Mouse (Mus musculus) heart, postnatal 4 days (tissue): ENCODE measurements around the gene Coasy. TPM values are rescaled to one million over a fixed set of nuclear protein-coding genes. Genes with fewer than 3 reads are reported as not detected.
A peak's percentile ranks its signal among the peaks of the same experiment; 100 is the strongest.

Experiments used
- DNase-seq: peaks from one replicate; pipeline ENCODE4 v3.0.0; 2021
- total RNA-seq, 2 experiments: library from RNA; stranded (reverse); gene quantifications; 2 replicates each; pipeline ENCODE4 v1.2.3; 2021

Coasy gene
- total RNA-seq, 2 experiments from 2014 or later, result 15.4 to 16.2 TPM

DNA sequence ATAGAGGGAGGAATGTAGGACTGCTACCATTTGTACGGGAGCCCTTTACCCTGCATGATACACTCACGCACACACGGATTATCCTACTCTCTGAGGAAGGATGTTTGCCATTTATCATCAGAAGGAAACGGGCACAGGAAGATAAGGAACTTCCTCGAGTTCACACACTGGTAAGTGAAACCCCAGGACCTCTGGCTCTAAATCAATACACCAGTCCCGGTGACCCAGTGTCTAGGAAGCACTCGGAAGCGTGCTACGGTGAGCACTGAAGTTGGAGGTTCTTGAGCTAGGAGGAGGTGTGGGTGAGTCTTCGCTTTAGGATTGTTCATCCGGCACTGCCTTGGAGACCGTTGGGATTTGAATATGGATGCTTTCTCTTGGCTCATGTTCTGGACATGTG lies 50.7 kb downstream of the Coasy start:
- DNase-seq, result no peak

DNA sequence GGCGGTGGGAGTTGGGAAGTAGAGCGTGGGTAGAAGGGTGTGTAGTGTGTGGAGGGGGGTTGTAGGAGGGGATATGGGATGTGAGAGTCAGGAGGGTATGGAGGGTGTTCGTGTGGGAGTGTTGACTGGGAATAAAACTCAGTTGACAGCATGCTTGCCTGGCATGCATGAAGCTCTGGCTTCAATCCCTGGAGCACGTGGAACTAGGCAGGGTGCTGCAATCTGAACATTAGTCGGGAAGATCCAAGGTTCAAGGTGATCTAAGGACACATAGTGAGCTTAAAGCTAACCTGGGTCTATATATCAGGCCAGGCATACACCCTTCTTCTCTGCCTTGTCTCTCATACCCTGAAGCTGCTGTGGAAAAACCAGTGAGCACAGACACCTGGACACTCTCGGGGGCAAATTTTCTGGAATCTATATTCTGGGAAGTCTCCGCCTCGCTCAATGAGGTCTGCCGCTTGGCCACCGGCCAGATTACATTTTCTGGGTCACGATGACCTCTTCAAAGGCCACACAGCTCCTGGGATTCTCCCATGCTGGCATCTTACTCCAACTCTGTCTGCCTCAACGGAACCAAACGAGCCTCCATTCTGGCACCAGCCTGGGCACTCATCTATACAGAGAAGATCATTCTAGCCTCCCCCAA lies 52.0 kb downstream of the Coasy start:
- DNase-seq, result peak; percentile 49

Other genes with a start within 250 kb of the Coasy start
- 10 to 100 TPM; 45.4 to 52.4 TPM for gene Stat5b, start 231.8 kb upstream of the Coasy start, total RNA-seq
- gene Stat5a, start 223.2 kb upstream of the Coasy start, total RNA-seq, result 10 to 100 TPM; 15.7 to 17.4 TPM
- gene Stat3, start 143.0 kb upstream of the Coasy start, total RNA-seq, result 100 to 1,000 TPM; 111 to 115 TPM
- 100 to 1,000 TPM; 479 to 498 TPM for gene Cavin1, start 111.7 kb upstream of the Coasy start, total RNA-seq
- gene Atp6v0a1, start 73.1 kb upstream of the Coasy start, total RNA-seq, result 100 to 1,000 TPM; 112 to 115 TPM
- 10 to 100 TPM in 1 of 2 experiments, 1 to 10 TPM in 1; 9.0 to 10.1 TPM for gene Naglu, start 12.6 kb upstream of the Coasy start, total RNA-seq
- not detected for gene Hsd17b1, start 4.2 kb upstream of the Coasy start, total RNA-seq
- 10 to 100 TPM; 17.5 to 17.7 TPM for gene Mlx, start 4.7 kb downstream of the Coasy start, total RNA-seq
- 10 to 100 TPM; 11.7 to 13.6 TPM for gene Psmc3ip, start 12.9 kb downstream of the Coasy start, total RNA-seq
- gene Retreg3, start 37.3 kb downstream of the Coasy start, total RNA-seq, result 10 to 100 TPM; 32.1 to 32.3 TPM
- 10 to 100 TPM; 53.5 to 53.7 TPM for gene Tubg1, start 37.4 kb downstream of the Coasy start, total RNA-seq
- 1 to 10 TPM; 6.6 to 7.0 TPM for gene Tubg2, start 73.3 kb downstream of the Coasy start, total RNA-seq
- gene Cntnap1, start 88.0 kb downstream of the Coasy start, total RNA-seq, result 1 to 10 TPM; 1.5 to 1.6 TPM
- 10 to 100 TPM; 23.1 to 27.3 TPM for gene Plekhh3, start 88.8 kb downstream of the Coasy start, total RNA-seq
- not detected for gene Ccr10, start 92.9 kb downstream of the Coasy start, total RNA-seq
- gene Ezh1, start 143.9 kb downstream of the Coasy start, total RNA-seq, result 10 to 100 TPM; 14.7 to 15.0 TPM
- gene Ramp2, start 163.5 kb downstream of the Coasy start, total RNA-seq, result 100 to 1,000 TPM; 122 to 134 TPM
- 10 to 100 TPM; 87.6 to 88.7 TPM for gene Vps25, start 171.1 kb downstream of the Coasy start, total RNA-seq
- gene Wnk4, start 178.0 kb downstream of the Coasy start, total RNA-seq, result 1 to 10 TPM; 4.5 to 7.2 TPM
- under 1 TPM; 0.41 to 0.47 TPM for gene Cntd1, start 196.4 kb downstream of the Coasy start, total RNA-seq
- gene Coa3, start 196.5 kb downstream of the Coasy start, total RNA-seq, result 10 to 100 TPM; 86.3 to 90.1 TPM
- gene Becn1, start 219.7 kb downstream of the Coasy start, total RNA-seq, result 100 to 1,000 TPM; 103 to 106 TPM
- 100 to 1,000 TPM in 1 of 2 experiments, 10 to 100 TPM in 1; 88.7 to 103 TPM for gene Psme3, start 233.6 kb downstream of the Coasy start, total RNA-seq
- gene Aoc2, start 242.5 kb downstream of the Coasy start, total RNA-seq, result 1 to 10 TPM; 2.9 to 3.2 TPM
- 10 to 100 TPM; 29.5 to 31.3 TPM for gene Aoc3, start 248.0 kb downstream of the Coasy start, total RNA-seq